Mouse (Mus musculus) lung, adult 2 months (tissue): Measurements from ENCODE around the gene Ticam1. TPM values are rescaled to one million over a fixed set of nuclear protein-coding genes. Genes with fewer than 3 reads are reported as not detected.
A peak's percentile ranks its signal among the peaks of the same experiment; 100 is the strongest.

Source experiments
- DNase-seq: peaks from one replicate; pipeline ENCODE4 v3.0.0; 2022
- H3K4me1 ChIP-seq: fragments of 200-500 bp; 2 replicates; pipeline ENCODE4 v1.6.1; 2011; ENCODE audit warnings: low read length; ENCODE audit not compliant: control insufficient read depth, insufficient read depth
- H3K4me3 ChIP-seq: fragments of 200-500 bp; replicated peaks from 2 replicates; pipeline ENCODE3; 2011; ENCODE audit warnings: low read depth, mild to moderate bottlenecking, control low read depth, low read length; ENCODE audit errors: extremely low read depth
- CTCF ChIP-seq: fragments of 200-500 bp; IDR thresholded peaks from 2 replicates; pipeline ENCODE4 v1.5.1; 2011; ENCODE audit warnings: mild to moderate bottlenecking, low read length, control low read depth; ENCODE audit not compliant: insufficient read depth
- POLR2A ChIP-seq: fragments of 200-500 bp; IDR thresholded peaks from 2 replicates; pipeline ENCODE4 v1.6.1; 2011; ENCODE audit warnings: low read depth, mild to moderate bottlenecking, control low read depth, low read length, borderline replicate concordance; ENCODE audit errors: extremely low read depth
- WGBS: fragments of 180-500 bp; shearing (Covaris S2); methylation state at CpG from one replicate; pipeline ENCODE4 v1.1.7; 2018; 5-methylcytosine and 5-hydroxymethylcytosine counted together
- polyA plus RNA-seq: library from polyadenylated mRNA; depleted of rRNA; stranded (reverse); fragments of >200 nt; gene quantifications from 2 replicates; pipeline ENCODE4 v1.2.3, GENCODE M21; 2012

Gene Ticam1
- polyA plus RNA-seq, 1 experiment = 18.1 TPM

DNA sequence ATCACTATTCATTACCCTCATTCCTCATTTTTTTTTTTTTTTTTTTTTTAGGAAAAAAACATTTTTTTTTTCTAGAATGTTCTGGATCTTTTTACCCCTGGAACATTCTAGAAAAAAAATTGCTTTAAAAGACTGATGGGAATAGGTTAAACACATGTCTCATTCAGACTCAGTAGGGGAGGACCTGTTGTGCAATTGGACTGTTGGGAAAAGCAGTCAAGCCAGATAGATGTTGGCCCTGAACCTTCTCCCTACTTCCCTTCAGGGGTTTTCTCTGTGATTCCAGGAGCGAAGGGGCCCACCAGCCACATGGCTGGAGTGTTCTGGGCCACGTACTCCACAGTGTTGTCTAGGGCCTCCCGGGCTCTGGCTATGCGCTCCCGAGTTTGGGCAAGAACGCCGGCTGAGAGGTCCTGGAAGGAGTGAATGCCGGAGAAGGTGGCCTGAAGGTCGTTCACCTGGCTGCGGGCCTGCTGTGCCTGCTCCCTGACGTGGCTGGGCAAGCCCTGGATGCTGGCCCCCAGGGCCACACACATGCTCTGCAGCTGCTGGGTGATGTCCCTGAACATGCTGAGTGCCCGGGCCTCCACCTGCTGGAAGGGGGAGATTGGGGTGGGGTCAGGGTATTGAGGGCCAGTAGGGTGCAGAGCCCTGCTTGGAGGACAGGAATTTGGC lies 3.0 kb upstream of the Ticam1 start:
- 91% methylated on average over 12 of the region's 12 CpGs for WGBS

DNA sequence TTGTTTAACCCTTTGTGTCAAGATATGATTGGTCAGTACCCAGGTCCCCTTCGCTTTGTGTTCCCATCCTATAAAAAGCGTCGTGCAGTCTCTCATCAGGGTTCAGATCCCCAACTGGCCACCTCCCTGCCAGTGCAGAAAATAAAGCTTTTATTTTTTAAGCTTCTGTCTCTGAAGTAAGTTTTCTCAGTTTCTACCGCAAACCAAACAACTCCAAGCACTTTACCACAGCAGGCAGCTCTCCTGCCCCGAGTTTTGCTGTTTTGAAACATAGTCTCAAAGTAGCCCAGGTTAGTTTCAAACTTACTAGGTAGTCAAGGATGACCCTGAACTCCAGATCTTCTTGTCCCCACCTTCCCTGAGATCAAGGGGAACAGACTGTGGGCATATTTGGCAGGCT lies 1.8 kb upstream of the Ticam1 start:
- Histone ChIP-seq H3K4me3 (no peak overlapping the region), H3K4me1 (peaks cover 7% of the 10 kb centered on the region)
- no peak for TF ChIP-seq POLR2A
- TF ChIP-seq CTCF = no peak
- 88% methylated on average over 5 of the region's 5 CpGs for WGBS
- no peak for DNase-seq

More for the DNA sequence above, 3.0 kb upstream of the Ticam1 start:
- no peak for TF ChIP-seq CTCF
- TF ChIP-seq POLR2A = no peak
- no peak for DNase-seq
- Histone ChIP-seq H3K4me3 (no peak overlapping the region), H3K4me1 (peaks cover 7% of the 10 kb centered on the region)

DNA sequence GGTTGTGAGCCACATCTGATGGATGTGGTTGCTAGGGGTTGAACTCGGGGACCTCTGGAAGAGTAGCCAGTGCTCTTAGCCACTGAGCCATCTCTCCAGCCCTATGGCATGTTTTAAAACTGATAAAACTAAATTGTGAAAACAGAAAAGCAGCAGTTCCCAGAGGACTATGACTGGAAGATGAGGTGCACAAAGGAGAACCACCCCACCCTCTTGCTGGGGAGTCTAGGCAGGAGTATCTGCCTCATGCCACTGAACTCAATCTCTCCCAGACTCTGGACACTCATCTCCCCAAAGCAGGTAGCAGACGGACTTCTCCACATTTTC lies 944 bp upstream of the Ticam1 start:
- no peak for DNase-seq
- Histone ChIP-seq H3K4me3 (no peak overlapping the region), H3K4me1 (peaks cover 7% of the 10 kb centered on the region)
- 36% methylated on average over 2 of the region's 2 CpGs for WGBS
- no peak for TF ChIP-seq POLR2A
- TF ChIP-seq CTCF = no peak

DNA sequence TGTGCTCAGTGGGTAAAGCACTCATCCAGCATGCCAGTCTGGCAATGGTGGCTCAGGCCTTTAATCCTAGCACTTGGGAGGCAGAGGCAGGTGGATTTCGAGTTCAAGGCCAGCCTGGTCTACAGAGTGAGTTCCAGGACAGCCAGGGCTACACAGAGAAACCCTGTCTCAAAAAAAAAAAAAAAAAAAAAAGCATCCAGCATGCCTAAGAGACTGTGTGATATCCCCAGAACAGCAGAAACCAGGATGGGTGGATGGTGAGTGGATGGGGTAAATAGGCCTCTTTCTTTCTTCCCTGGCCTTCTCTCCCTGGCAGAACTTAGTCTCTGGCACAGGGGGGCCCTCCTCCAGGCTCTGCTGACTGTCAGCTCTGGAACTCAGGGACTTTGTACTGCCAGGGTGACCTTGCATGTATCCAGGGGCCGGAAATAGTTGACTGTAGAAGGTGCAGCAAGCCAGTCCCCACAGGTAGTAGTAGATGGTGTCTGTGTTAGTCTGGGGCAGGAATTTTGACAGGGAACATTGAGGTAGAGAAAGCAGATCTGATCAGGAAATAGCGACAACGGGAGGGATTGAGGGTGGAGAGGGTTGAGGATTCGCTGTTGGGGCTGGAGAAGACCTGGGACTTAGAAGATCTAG lies 625 bp downstream of the Ticam1 start:
- peak; percentile 38 for DNase-seq
- peaks cover 7% of the 10 kb centered on the region for H3K4me1 ChIP-seq
- 12% methylated on average over 5 of the region's 5 CpGs for WGBS
- TF ChIP-seq CTCF (no peak), POLR2A (no peak)
- H3K4me3 ChIP-seq = peak overlapping the region; percentile 88

DNA sequence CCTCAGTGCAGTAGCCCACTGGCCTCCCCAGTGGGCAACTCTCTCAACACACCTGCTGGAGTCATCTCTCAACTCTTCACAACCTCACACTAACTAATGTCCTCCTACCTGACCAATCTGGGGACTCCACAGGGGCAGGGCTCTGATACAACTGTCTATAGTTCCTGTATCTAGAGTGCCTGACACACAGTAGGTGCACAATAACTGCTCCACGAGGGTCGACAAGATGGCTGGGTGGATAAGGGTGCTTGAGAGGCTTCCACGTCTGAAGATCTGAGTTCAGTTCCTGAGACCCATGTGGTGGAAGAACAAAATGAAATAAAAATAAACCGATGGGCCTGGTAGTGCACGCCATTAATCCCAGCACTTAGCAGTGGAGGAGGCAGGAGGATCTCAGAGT lies 2.6 kb downstream of the Ticam1 start:
- Histone ChIP-seq H3K4me3 (no peak overlapping the region), H3K4me1 (peaks cover 7% of the 10 kb centered on the region)
- WGBS = 84% methylated on average over 5 of the region's 5 CpGs
- TF ChIP-seq CTCF = no peak
- TF ChIP-seq POLR2A = no peak
- no peak for DNase-seq

DNA sequence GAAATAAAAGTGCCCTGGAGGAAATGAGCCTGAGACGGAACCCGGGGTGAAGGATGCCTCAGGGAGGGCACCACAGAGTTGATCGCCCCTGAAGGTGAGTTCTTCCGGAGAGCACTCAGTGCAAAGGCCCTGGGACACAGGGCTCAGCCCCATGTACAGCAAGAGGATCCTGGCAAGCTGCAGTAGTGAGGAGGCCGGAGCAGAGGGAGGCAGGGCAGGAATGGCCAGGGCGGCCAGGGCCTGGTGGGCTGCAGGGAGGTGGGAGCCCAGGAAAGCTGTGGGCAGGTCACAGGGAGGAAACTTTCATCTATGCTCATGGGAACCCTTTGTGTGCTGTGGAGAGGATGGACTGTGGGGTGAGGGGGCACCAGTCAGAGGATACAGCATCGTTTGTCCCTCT lies 3.1 kb downstream of the Ticam1 start:
- WGBS = 70% methylated on average over 7 of the region's 7 CpGs
- no peak for DNase-seq
- no peak for TF ChIP-seq POLR2A
- no peak for TF ChIP-seq CTCF
- Histone ChIP-seq H3K4me1 (peaks cover 7% of the 10 kb centered on the region), H3K4me3 (no peak overlapping the region)

DNA sequence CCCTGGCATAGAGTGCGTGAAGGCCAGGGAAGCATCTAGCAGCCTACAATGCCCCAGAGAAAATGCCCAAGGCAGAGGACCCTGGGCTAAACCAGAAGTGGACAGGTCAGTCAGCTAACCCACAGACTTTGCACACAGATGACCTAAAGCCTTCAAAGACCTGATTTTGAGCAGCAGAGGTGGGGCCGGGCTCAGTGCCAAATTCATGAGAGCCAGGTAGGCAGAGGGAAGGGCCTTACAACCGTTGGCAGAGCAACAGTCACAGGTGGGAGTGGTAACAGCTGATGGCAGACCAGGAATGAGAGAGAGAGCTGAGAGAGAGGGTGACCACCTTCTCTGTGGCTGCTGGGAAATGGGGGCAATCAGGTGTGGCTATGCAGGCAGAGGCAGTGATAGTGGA lies 3.9 kb downstream of the Ticam1 start:
- 67% methylated on average over 3 of the region's 3 CpGs for WGBS
- peak; percentile 53 for DNase-seq
- no peak for TF ChIP-seq CTCF
- no peak for TF ChIP-seq POLR2A
- Histone ChIP-seq H3K4me1 (peaks cover 4% of the 10 kb centered on the region), H3K4me3 (no peak overlapping the region)

DNA sequence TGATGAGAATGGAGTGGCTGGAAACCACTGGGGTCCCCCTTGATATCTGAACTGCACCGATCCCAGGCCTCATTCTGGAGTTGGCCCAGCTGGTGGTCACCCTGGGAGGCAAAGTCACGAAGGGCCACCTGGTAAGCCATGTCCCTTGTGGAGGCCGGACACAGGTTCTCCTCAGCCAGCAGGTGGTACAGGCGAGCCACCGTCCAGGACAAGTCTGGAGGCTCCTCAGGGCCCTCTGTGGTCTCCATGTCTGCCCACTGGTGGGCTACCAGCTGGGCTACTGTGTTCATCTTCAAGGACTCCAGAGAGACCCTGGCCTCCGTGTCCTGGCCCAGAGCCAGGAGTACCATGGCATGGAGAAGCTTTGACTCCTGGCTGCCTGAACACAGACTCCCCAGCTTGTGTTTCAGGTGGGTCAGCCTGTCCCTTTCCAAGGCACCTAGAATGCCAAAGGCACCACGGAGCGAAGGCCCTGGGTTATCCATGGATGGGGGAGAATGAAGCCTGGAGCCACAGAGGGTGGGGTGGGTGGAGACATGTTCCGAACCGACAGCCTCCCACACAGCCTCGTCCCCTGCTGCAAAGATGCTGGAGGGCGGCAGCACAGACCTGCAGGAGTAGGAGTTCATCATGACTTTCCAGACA lies 4.9 kb downstream of the Ticam1 start:
- WGBS = 83% methylated on average over 12 of the region's 12 CpGs
- DNase-seq = no peak
- Histone ChIP-seq H3K4me3 (no peak overlapping the region), H3K4me1 (peaks cover 2% of the 10 kb centered on the region; the same call in 1 of the 2 replicates)
- no peak for TF ChIP-seq CTCF
- TF ChIP-seq POLR2A = no peak

DNA sequence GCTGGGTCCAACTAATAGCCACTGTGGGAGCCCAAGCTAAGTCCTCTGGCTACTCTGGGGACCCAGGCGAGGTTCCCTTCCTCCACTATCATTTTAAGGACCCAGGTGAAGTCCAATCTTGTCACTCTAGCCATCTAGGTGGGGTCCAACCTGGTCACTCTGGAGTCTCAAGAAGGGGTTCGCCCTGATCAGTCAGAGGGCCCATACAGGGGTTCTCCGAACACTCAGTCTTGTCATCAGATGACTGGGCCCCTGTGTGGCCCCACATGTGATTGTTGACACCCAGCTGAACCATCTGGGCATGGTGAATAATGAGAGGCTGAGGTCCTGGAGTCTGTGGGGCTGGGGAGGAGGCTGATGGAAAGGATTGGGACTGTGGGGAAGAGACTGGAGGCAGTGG lies 6.8 kb downstream of the Ticam1 start:
- no peak for DNase-seq
- H3K4me3 ChIP-seq = no peak overlapping the region
- no peaks in the 10 kb centered on the region; the same call in 1 of the 2 replicates for H3K4me1 ChIP-seq
- TF ChIP-seq CTCF (no peak), POLR2A (no peak)
- 70% methylated on average over 3 of the region's 3 CpGs for WGBS
